Mouse (Mus musculus): ENCODE results near the gene Ppp1r26.
A peak's percentile ranks its signal among the peaks of the same experiment; 100 is the strongest.

Gene Ppp1r26

DNA sequence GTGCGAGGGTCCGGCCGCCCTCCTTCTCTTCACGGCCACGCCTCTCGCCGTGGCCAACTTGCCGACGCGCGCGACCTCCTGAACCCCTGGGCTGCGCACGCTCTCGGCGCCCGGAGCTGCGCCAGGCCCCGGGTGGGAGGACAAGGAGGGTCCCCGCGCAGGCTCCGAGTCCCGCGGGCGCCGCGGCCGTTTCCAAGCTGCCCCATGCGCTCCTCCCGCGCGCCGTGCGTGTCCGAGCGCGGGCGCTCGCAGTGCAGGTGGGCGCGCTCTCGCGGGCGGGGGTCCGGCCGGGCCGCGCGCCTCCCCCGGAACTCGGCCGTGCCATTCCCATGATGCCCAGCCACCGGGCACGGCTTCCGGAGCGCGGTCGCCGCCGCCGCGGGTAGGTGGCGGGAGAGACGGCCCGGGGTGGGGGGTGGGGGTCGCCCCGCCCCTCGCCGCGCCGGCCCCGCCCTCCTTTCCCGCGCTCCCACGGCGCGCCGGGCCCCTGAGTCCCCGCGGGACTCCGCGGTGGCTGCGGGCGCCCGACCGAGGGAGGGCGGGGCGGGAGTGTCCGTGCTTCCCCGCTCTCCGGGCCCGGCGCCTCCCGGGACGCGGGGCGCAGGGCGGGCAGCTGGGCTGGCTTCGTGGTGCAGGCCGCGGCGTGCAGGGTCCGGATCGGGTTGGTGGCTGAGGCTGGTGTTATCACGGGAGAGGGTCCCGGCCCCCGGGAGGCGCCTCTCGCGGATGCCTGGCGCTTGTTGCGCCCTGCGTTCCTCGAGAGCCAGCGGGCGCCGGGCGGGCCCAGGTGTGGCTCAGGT, at the start of gene Ppp1r26:
Gene Ppp1r26 (plus strand): TSS at position 286 of the 800 bp plus-strand sequence.
- no peak for DNase-seq (ENCODE audit: low read depth, low spot score)
- H3K36me3 ChIP-seq (ENCODE audit: control insufficient read depth, insufficient read depth, low read length, poor library complexity, severe bottlenecking) = no peaks in the 10 kb centered on the region
- no peaks in the 10 kb centered on the region for H3K27me3 ChIP-seq (ENCODE audit: control insufficient read depth, insufficient read depth, low read length, poor library complexity, severe bottlenecking)

GRCm38 (mm10) chr2:28396928-28397327, 49.7 kb upstream of the Ppp1r26 start:
- H3K36me3 ChIP-seq (ENCODE audit: control insufficient read depth, insufficient read depth, low read length, poor library complexity, severe bottlenecking) = no peaks in the 10 kb centered on the region
- H3K27me3 ChIP-seq (ENCODE audit: control insufficient read depth, insufficient read depth, low read length, poor library complexity, severe bottlenecking) = no peaks in the 10 kb centered on the region
- no peak for DNase-seq (ENCODE audit: low read depth, low spot score)

DNA sequence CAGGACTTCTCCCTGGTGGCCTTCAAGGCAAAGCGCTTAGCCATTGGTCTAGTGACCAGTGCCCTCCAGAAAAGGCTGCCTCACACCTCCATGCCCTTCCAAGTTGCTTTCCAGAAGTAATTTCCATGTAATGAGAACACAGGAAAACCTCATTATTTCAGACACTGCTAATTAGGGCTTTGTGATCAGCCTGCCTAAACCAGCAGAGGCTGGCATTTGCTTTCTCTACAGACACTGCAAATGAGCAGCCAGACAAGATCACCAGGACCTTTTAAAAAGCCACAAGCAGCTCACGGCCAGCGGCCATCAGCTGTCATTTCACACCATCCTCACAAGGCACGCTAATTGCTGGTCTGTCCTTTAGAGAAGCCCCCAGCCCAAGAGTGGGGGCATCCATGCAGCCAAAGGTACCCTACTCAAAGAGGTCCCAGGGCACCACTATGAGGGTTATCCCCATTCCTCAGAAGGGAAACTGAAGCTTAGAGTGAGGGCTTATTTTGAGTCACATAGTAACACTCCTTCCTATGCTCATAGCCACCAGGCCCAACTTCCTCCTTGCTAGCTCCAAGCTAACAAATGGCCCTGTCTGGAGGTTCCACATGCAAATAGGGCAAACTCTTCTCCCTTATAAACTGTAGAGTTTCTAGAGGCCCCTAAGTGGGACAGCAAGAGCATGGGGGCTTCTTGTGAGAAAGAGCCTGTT, 49.0 kb upstream of the Ppp1r26 start:
- DNase-seq (ENCODE audit: low read depth, low spot score) = no peak
- H3K27me3 ChIP-seq (ENCODE audit: control insufficient read depth, insufficient read depth, low read length, poor library complexity, severe bottlenecking) = no peaks in the 10 kb centered on the region
- H3K36me3 ChIP-seq (ENCODE audit: control insufficient read depth, insufficient read depth, low read length, poor library complexity, severe bottlenecking) = no peaks in the 10 kb centered on the region

GRCm38 (mm10) chr2:28401647-28402046, 45.0 kb upstream of the Ppp1r26 start:
- no peaks in the 10 kb centered on the region for H3K36me3 ChIP-seq (ENCODE audit: control insufficient read depth, insufficient read depth, low read length, poor library complexity, severe bottlenecking)
- H3K27me3 ChIP-seq (ENCODE audit: control insufficient read depth, insufficient read depth, low read length, poor library complexity, severe bottlenecking) = no peaks in the 10 kb centered on the region
- peak; percentile 15 for DNase-seq (ENCODE audit: low read depth, low spot score)

- H3K36me3 ChIP-seq (ENCODE audit: control insufficient read depth, insufficient read depth, low read length, poor library complexity, severe bottlenecking) = no peaks in the 10 kb centered on the region
- peak; percentile 36 for DNase-seq (ENCODE audit: low read depth, low spot score)
Measured at GRCm38 (mm10) chr2:28402128-28402527, 44.5 kb upstream of the Ppp1r26 start.

DNA sequence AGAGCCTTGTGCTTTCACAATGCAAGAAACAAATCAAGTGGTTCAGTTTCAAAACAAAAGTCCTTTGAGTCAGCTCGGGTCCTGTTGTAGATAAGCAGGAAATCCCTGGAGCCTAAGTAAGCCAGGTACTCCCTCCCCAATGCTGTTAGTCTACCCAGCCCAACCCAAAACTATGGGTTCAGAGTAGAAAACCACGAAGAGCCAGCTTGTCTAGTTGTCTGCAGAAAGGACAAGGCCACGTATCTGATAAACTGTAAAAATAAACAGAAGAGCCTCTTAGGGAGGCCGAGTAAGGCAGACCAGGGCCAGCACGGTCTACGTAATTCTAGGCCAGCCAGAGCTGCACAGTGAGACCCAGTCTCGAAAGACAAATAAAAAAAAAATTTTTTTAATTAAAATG, 38.8 kb upstream of the Ppp1r26 start:
- no peak for DNase-seq (ENCODE audit: low read depth, low spot score)
- no peaks in the 10 kb centered on the region for H3K27me3 ChIP-seq (ENCODE audit: control insufficient read depth, insufficient read depth, low read length, poor library complexity, severe bottlenecking)
- H3K36me3 ChIP-seq (ENCODE audit: control insufficient read depth, insufficient read depth, low read length, poor library complexity, severe bottlenecking) = no peaks in the 10 kb centered on the region

More at GRCm38 (mm10) chr2:28402128-28402527, 44.5 kb upstream of the Ppp1r26 start:
- H3K27me3 ChIP-seq (ENCODE audit: control insufficient read depth, insufficient read depth, low read length, poor library complexity, severe bottlenecking) = no peaks in the 10 kb centered on the region

GRCm38 (mm10) chr2:28409144-28409543, 37.5 kb upstream of the Ppp1r26 start:
- Histone ChIP-seq H3K36me3 (ENCODE audit: control insufficient read depth, insufficient read depth, low read length, poor library complexity, severe bottlenecking) (no peaks in the 10 kb centered on the region), H3K27me3 (ENCODE audit: control insufficient read depth, insufficient read depth, low read length, poor library complexity, severe bottlenecking) (no peaks in the 10 kb centered on the region)
- no peak for DNase-seq (ENCODE audit: low read depth, low spot score)

DNA sequence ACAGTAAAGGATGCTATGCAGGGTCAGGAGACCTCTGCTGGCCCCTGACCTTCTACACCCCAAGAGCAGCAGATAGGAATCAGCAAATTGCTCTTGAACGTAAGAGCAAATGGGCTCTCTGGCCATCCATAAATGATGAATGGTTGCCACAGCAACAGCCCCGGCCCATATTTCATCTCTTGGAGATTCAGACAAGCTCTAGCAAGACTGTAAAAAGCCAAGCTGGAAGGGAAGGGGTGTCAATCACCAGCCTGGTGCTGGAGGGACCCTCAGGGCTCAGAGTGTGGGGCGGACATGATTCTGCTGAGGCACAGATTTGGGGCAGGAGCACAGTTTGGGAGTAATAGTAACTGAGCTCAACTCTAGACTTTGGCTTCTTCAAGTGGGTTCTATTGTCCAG, 37.0 kb upstream of the Ppp1r26 start:
- DNase-seq (ENCODE audit: low read depth, low spot score) = no peak
- no peaks in the 10 kb centered on the region for H3K27me3 ChIP-seq (ENCODE audit: control insufficient read depth, insufficient read depth, low read length, poor library complexity, severe bottlenecking)

DNA sequence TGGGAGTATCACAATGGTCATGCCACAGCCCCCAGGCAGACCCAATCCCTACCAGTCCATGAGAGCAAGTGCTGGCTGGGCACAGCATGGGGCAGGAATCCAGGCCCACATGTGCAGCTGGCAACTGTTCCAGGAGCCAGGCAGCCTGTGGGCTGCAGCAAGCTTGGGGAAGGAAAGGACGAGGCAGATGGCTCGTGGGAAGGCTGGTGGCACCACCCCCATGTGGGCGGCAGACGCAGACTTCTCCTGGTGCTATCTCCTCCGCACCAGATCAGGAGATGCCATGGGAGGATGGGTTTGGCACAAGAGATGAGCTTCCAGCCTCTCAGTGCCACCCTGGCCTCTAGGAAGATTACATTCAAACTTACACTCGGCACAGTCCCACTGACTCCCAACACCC, 33.7 kb upstream of the Ppp1r26 start:
- DNase-seq (ENCODE audit: low read depth, low spot score) = no peak
- H3K36me3 ChIP-seq (ENCODE audit: control insufficient read depth, insufficient read depth, low read length, poor library complexity, severe bottlenecking) = no peaks in the 10 kb centered on the region
- H3K27me3 ChIP-seq (ENCODE audit: control insufficient read depth, insufficient read depth, low read length, poor library complexity, severe bottlenecking) = no peaks in the 10 kb centered on the region

More for the DNA sequence above, 37.0 kb upstream of the Ppp1r26 start:
- H3K36me3 ChIP-seq (ENCODE audit: control insufficient read depth, insufficient read depth, low read length, poor library complexity, severe bottlenecking) = no peaks in the 10 kb centered on the region

DNA sequence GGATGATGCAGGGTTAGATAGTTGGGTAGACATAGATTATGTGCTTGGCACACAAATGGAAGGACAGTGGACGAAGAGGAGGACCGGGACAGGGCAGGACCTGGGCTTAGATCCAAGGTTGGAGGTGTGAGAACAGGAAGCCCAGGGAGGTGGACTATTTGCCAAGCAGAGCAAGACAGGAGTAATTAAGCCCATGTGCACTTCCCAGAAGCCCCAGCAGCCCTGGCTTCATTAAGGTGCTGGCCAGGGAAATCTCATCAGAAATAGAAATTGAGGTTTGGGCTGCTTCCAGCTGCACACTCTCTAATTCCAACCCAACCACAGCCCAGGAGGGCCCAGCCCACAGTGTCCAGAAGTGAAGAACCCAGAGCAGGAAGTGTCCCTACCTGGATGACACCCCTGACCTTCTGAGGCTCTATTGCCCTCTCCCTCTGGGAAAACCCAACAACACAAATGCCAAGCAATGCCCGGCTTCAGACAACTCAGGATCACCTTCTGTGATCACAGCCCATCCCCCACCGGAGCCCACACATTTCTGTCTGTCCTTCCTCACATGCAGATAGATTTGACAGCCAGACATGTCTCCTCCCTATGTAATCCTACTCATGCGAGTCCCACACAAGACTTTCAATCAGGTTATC, 32.4 kb upstream of the Ppp1r26 start:
- H3K36me3 ChIP-seq (ENCODE audit: control insufficient read depth, insufficient read depth, low read length, poor library complexity, severe bottlenecking) = no peaks in the 10 kb centered on the region
- no peak for DNase-seq (ENCODE audit: low read depth, low spot score)

GRCm38 (mm10) chr2:28414757-28415137, 31.9 kb upstream of the Ppp1r26 start:
- DNase-seq (ENCODE audit: low read depth, low spot score) = no peak
- no peaks in the 10 kb centered on the region for H3K36me3 ChIP-seq (ENCODE audit: control insufficient read depth, insufficient read depth, low read length, poor library complexity, severe bottlenecking)
- no peaks in the 10 kb centered on the region for H3K27me3 ChIP-seq (ENCODE audit: control insufficient read depth, insufficient read depth, low read length, poor library complexity, severe bottlenecking)

More for the DNA sequence above, 32.4 kb upstream of the Ppp1r26 start:
- H3K27me3 ChIP-seq (ENCODE audit: control insufficient read depth, insufficient read depth, low read length, poor library complexity, severe bottlenecking) = no peaks in the 10 kb centered on the region

DNA sequence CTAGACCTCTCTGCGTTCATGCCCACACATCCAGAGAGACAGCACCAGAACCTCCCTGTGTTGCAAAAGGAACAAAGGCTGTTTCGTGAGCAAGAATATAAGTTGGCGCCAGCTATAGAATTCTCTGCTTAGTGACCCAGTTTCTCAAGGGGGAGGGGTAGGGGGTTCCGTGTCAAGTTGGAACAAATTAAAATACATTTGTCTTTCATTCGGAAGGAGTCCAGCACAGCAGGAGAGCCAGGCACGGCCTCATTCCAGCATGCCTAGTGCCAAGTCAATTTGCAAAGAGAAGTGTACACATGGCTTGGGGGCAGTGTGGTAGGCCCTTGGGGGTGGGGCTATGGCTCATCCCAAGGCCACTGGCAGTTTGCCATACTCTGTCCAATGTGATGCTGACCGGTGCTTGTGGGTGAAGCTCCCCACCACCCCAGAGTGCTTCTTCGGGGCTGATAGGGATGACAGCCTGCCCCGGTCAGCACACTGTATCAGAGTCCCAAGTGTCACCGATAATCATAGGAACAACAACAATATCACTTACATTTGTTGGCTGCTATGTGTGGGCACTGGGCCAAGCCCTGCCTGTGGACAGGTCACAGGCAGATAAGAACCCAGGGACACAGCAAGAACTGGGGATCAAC, 31.1 kb upstream of the Ppp1r26 start:
- DNase-seq (ENCODE audit: low read depth, low spot score) = no peak
- H3K27me3 ChIP-seq (ENCODE audit: control insufficient read depth, insufficient read depth, low read length, poor library complexity, severe bottlenecking) = no peaks in the 10 kb centered on the region
- no peaks in the 10 kb centered on the region for H3K36me3 ChIP-seq (ENCODE audit: control insufficient read depth, insufficient read depth, low read length, poor library complexity, severe bottlenecking)

DNA sequence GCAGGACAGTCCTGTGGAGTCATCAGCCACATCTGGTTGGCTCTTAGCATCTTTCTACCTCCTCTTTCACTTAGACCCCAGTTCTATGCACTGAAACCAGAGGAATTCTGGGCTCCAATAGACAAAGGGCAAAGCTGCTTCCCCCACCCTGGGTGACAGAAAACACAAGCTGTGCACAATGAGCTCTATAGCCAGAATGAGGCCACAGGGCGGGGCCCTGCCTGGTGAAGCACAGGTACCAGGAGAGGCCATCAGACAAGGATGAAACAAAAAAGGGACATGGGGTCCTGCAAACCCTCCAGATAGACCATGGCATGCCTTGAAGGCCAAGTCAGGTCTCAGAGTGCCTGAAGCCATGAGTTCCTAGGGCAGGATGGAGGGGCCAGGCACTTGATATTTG, 30.1 kb upstream of the Ppp1r26 start:
- no peaks in the 10 kb centered on the region for H3K27me3 ChIP-seq (ENCODE audit: control insufficient read depth, insufficient read depth, low read length, poor library complexity, severe bottlenecking)
- H3K36me3 ChIP-seq (ENCODE audit: control insufficient read depth, insufficient read depth, low read length, poor library complexity, severe bottlenecking) = no peaks in the 10 kb centered on the region
- DNase-seq (ENCODE audit: low read depth, low spot score) = no peak

DNA sequence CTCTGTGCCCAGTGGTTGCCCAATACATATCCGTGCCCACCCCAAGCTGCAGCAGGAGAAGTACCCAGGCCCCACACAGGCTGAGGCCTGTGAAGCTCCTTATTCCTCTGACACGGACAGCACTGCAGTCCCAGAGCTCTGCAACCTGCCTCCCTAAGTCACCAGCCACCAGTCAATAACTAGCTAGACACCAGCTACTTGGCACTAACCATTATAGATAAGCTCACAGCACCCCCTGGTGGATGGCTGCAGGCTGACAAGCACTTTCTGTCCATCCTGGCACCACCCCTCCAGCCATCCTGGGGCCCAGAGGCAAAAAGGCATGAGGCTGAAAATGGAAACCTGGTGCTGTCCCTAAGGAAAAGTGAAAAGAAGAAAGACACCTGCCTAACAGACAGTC, 28.6 kb upstream of the Ppp1r26 start:
- peak; percentile 80 for DNase-seq (ENCODE audit: low read depth, low spot score)
- Histone ChIP-seq H3K36me3 (ENCODE audit: control insufficient read depth, insufficient read depth, low read length, poor library complexity, severe bottlenecking) (no peaks in the 10 kb centered on the region), H3K27me3 (ENCODE audit: control insufficient read depth, insufficient read depth, low read length, poor library complexity, severe bottlenecking) (no peaks in the 10 kb centered on the region)

DNA sequence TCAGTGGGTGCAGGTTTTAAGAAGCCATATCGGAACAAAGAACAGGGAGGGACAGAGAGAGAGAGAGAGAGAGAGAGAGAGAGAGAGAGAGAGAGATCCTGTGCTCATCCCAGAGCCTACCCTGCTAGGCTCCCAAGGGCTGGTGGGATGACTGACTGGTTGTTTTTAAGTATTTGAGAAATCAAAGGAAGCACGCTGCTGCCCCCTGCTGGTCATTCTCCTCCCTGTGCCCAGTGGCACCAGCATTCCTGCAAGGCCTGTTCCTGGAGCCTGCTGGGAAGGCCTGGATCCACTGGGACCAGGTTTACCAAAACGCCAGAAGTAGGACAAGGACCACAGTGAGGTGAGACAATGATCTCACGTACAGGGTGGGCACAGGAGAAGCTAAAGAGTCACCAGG, 26.7 kb upstream of the Ppp1r26 start:
- peak; percentile 63 for DNase-seq (ENCODE audit: low read depth, low spot score)
- no peaks in the 10 kb centered on the region for H3K27me3 ChIP-seq (ENCODE audit: control insufficient read depth, insufficient read depth, low read length, poor library complexity, severe bottlenecking)
- no peaks in the 10 kb centered on the region for H3K36me3 ChIP-seq (ENCODE audit: control insufficient read depth, insufficient read depth, low read length, poor library complexity, severe bottlenecking)

Measured in splenic B cell, adult 2 months (primary cell).